Mouse (Mus musculus) limb, embryonic 11.5 days (tissue): ENCODE data around the gene Cyb5r4. TPM values are rescaled to one million over a fixed set of nuclear protein-coding genes. Genes with fewer than 3 reads are reported as not detected.

ENCODE experiments used
- ATAC-seq: fragments of 200-750 bp; cut with Nextera tagmentation; 2 replicates; pipeline ENCODE4 v1.8.0; 2017; ENCODE audit warnings: low read depth; ENCODE audit not compliant: insufficient number of reproducible peaks, low FRiP score, low TSS enrichment
- DNase-seq: peaks from one replicate; pipeline ENCODE4 v3.0.0-alpha.2; 2015; ENCODE audit warnings: low spot score
- H3K27ac ChIP-seq: fragments of 300-500 bp; sonication (generic); replicated peaks from 2 replicates; pipeline ENCODE4 v1.5.1; 2014; ENCODE audit warnings: low read depth, mild to moderate bottlenecking, low read length
- H3K27me3 ChIP-seq: fragments of 300-500 bp; sonication (generic); 2 replicates; pipeline ENCODE4 v1.6.1; 2014; ENCODE audit warnings: mild to moderate bottlenecking, low read length, mixed read lengths; ENCODE audit not compliant: control insufficient read depth, insufficient read depth
- H3K36me3 ChIP-seq: fragments of 300-500 bp; sonication (generic); 2 replicates; pipeline ENCODE4 v1.6.1; 2014; ENCODE audit warnings: mild to moderate bottlenecking, low read length, moderate library complexity, mixed read lengths; ENCODE audit not compliant: control insufficient read depth, insufficient read depth
- H3K4me1 ChIP-seq: fragments of 300-500 bp; sonication (generic); 2 replicates; pipeline ENCODE4 v1.6.1; 2014; ENCODE audit warnings: low read length, mixed read lengths; ENCODE audit not compliant: control insufficient read depth, insufficient read depth
- H3K4me2 ChIP-seq: fragments of 300-500 bp; sonication (generic); 2 replicates; pipeline ENCODE4 v1.6.1; 2014; ENCODE audit warnings: low read depth, mild to moderate bottlenecking, moderate library complexity; ENCODE audit not compliant: severe bottlenecking
- H3K4me3 ChIP-seq: fragments of 300-500 bp; sonication (generic); 2 replicates; pipeline ENCODE4 v1.5.1; 2014; ENCODE audit warnings: low read depth, low read length
- H3K9ac ChIP-seq: fragments of 300-500 bp; sonication (generic); 2 replicates; pipeline ENCODE4 v1.6.1; 2014; ENCODE audit warnings: mild to moderate bottlenecking, low read length
- H3K9me3 ChIP-seq: fragments of 300-500 bp; sonication (generic); 2 replicates; pipeline ENCODE4 v1.6.1; 2016; ENCODE audit warnings: low read length; ENCODE audit not compliant: control insufficient read depth
- WGBS: fragments of 180-500 bp; shearing (Covaris S2); extraction: QIAGEN DNeasy Blood & Tissue Kit; methylation state at CpG from one replicate; pipeline ENCODE4 v1.1.7; 2014; 5-methylcytosine and 5-hydroxymethylcytosine counted together
- polyA plus RNA-seq: library from polyadenylated mRNA; unstranded; fragments of >200 nt; fragmentation: Nextera tagmentation; extraction: Ambion mirVana; gene quantifications from 2 replicates; pipeline ENCODE4 v1.2.1, GENCODE M21; 2014

Cyb5r4 gene
- polyA plus RNA-seq, 1 experiment from 2014 or later, result 63.4 TPM

DNA sequence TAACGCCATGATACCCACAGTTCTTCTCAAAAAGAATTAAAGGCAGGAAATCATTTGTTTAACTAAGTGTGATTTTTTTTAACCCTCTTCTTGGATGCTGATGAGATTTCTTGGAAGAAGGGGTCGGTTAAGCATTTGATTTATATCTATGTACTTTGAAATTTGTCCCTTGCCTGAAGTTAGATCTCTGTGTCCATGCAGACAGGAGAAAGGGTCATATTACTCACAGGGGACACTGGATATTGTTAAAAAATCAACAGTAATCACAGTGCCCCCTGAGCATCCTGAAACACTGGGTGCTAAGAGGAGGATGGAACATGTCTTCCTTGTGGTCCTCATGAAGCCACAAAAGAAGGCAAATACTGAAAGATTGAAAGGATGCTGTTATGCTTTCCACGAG, 37.2 kb upstream of the Cyb5r4 start:
- Histone ChIP-seq H3K9ac (no peak overlapping the region), H3K4me3 (no peak overlapping the region), H3K9me3 (no peaks in the 10 kb centered on the region), H3K27ac (no peak overlapping the region), H3K36me3 (no peaks in the 10 kb centered on the region), H3K4me1 (peaks cover 6% of the 10 kb centered on the region; the same call in 1 of the 2 replicates), H3K27me3 (no peaks in the 10 kb centered on the region), H3K4me2 (no peak overlapping the region)
- ATAC-seq, result no peak
- DNase-seq, result no peak
- WGBS, result 72% methylated on average over 3 of the region's 3 CpGs

- H3K9me3 ChIP-seq, result no peaks in the 10 kb centered on the region
- H3K27ac ChIP-seq, result no peak overlapping the region
- H3K27me3 ChIP-seq, result no peaks in the 10 kb centered on the region
- no peak for ATAC-seq
- 65% methylated on average over 6 of the region's 6 CpGs for WGBS
- no peak for DNase-seq
- peaks cover 6% of the 10 kb centered on the region; the same call in 1 of the 2 replicates for H3K4me1 ChIP-seq
- H3K4me3 ChIP-seq, result no peak overlapping the region
- H3K9ac ChIP-seq, result no peak overlapping the region
- no peak overlapping the region for H3K4me2 ChIP-seq
- no peaks in the 10 kb centered on the region for H3K36me3 ChIP-seq
Observed at GRCm38 (mm10) chr9:86985105-86985504, 36.7 kb upstream of the Cyb5r4 start.

DNA sequence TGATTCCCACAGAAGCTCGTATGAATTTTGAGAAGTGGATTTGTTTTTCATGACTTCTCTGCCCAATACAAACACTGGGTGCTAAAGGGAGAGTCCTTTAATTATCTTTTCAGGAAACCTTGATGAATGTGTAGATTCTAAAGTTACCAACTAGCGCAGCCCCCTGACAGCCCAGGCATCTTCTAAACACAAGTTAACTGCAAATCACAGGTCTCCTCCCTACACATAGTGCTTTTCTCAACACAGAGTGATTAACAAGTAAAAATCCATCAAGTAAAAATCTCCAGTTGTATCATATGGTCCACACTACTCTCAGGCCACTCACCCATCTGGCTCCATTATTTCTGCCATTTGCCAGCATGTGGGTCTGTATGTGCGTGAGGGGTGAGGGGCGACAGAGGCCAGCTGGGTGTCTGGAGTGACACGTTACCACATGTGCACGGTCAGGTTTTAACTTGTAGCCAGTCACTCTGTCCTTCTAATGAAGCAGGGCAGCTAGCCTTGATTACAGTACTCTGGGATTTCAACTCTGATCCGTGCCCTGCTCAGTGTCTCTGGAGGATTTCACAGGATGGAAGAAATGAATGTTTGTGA, 35.0 kb upstream of the Cyb5r4 start:
- H3K9me3 ChIP-seq, result no peaks in the 10 kb centered on the region
- H3K4me2 ChIP-seq, result no peak overlapping the region
- peak; percentile 83 for ATAC-seq
- DNase-seq, result peak; percentile 74
- 12% methylated on average over 7 of the region's 7 CpGs for WGBS
- no peaks in the 10 kb centered on the region for H3K27me3 ChIP-seq
- H3K4me1 ChIP-seq, result peaks cover 6% of the 10 kb centered on the region; the same call in 1 of the 2 replicates
- no peak overlapping the region for H3K9ac ChIP-seq
- H3K4me3 ChIP-seq, result no peak overlapping the region
- no peaks in the 10 kb centered on the region for H3K36me3 ChIP-seq
- H3K27ac ChIP-seq, result no peak overlapping the region

GRCm38 (mm10) chr9:86989822-86990221, 32.0 kb upstream of the Cyb5r4 start:
- Histone ChIP-seq H3K36me3 (no peaks in the 10 kb centered on the region), H3K4me3 (no peak overlapping the region), H3K4me1 (peaks cover 6% of the 10 kb centered on the region; the same call in 1 of the 2 replicates), H3K9me3 (no peaks in the 10 kb centered on the region), H3K9ac (no peak overlapping the region), H3K27ac (no peak overlapping the region), H3K27me3 (no peaks in the 10 kb centered on the region), H3K4me2 (no peak overlapping the region)
- DNase-seq (no peak), ATAC-seq (no peak)

GRCm38 (mm10) chr9:86991758-86992157, 30.1 kb upstream of the Cyb5r4 start:
- DNase-seq, result no peak
- H3K4me1 ChIP-seq, result peaks cover 3% of the 10 kb centered on the region; the same call in 1 of the 2 replicates
- H3K4me2 ChIP-seq, result no peak overlapping the region
- H3K27ac ChIP-seq, result no peak overlapping the region
- no peak overlapping the region for H3K9ac ChIP-seq
- no peaks in the 10 kb centered on the region for H3K36me3 ChIP-seq
- H3K9me3 ChIP-seq, result no peaks in the 10 kb centered on the region
- H3K27me3 ChIP-seq, result no peaks in the 10 kb centered on the region
- 79% methylated on average over 8 of the region's 8 CpGs for WGBS
- H3K4me3 ChIP-seq, result no peak overlapping the region
- no peak for ATAC-seq

- Histone ChIP-seq H3K27me3 (no peaks in the 10 kb centered on the region), H3K9me3 (no peaks in the 10 kb centered on the region), H3K27ac (no peak overlapping the region), H3K4me1 (no peaks in the 10 kb centered on the region), H3K4me2 (no peak overlapping the region), H3K36me3 (no peaks in the 10 kb centered on the region), H3K4me3 (no peak overlapping the region), H3K9ac (no peak overlapping the region)
- DNase-seq (no peak), ATAC-seq (no peak)
- 38% methylated on average over 3 of the region's 3 CpGs for WGBS
Observed at GRCm38 (mm10) chr9:86997046-86997691, 24.6 kb upstream of the Cyb5r4 start.

GRCm38 (mm10) chr9:86999956-87000582, 21.7 kb upstream of the Cyb5r4 start:
- Histone ChIP-seq H3K9ac (no peak overlapping the region), H3K9me3 (no peaks in the 10 kb centered on the region), H3K27me3 (no peaks in the 10 kb centered on the region), H3K4me3 (no peak overlapping the region), H3K4me1 (no peaks in the 10 kb centered on the region), H3K36me3 (no peaks in the 10 kb centered on the region), H3K27ac (no peak overlapping the region), H3K4me2 (no peak overlapping the region)
- WGBS, result 77% methylated on average over 2 of the region's 2 CpGs
- ATAC-seq (no peak), DNase-seq (no peak)

DNA sequence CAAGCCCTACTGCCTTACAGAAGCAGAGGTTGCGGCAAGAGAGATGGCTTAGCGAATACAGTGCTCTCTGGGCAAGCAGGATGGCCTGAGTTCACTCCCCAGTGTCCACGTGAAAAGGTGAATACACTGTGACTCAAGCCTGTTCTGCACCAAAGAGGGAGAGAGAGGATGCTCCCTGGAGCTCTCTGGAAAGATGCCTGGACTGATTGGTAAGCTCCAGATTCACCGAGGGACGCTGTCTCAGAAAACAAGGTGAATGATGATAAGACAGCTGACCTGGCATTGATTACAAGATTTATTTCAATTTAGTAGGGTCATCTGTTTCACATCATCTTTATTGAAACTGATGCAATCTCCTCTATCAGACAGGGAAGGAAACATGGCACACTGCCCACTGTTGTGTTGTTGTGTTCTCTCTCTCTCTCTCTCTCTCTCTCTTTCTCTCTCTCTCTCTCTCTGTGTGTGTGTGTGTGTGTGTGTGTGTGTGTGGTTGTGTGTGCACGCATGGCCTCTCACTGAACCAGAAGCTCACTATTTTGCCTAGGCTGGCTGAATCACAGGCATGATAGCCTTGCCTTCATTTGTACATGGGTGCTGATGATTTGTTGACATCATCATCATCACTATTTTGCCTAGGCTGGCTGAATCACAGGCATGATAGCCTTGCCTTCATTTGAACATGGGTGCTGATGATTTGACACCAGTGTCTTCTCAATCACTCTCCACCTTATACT, 16.9 kb upstream of the Cyb5r4 start:
- Histone ChIP-seq H3K27me3 (no peaks in the 10 kb centered on the region), H3K4me1 (no peaks in the 10 kb centered on the region), H3K4me2 (no peak overlapping the region), H3K27ac (no peak overlapping the region), H3K4me3 (no peak overlapping the region), H3K36me3 (no peaks in the 10 kb centered on the region), H3K9me3 (no peaks in the 10 kb centered on the region), H3K9ac (no peak overlapping the region)
- ATAC-seq, result no peak
- WGBS, result 68% methylated on average over 6 of the region's 6 CpGs
- DNase-seq, result no peak
